ENCODE assay signal across 8 mouse cellular contexts in the genomic region with DNA sequence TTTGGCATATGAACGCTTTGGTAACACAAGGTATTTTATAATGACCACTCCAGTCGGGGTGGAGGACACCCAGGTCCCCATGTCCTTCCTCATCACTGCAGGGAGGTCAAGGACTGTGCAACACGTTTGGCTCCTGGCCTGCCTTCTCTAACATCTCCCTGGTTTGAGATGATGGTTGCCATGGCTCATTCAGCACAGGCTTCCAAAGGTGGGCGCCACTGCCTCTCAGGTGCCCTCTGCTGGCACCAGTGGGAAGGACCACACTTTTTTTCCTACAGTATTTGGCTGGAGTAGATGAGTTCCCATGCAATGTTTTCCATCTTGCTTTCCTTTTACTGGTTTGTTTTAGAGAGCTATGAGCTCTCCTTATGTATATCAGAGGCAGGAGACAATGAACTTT.
DNase-seq lines count a peak whose midpoint lies in the region; ATAC-seq and TF ChIP-seq lines count a peak whose summit lies in the region.
"Had no signal": no experiment of that assay in that cellular context is flagged by ENCODE, and none has a peak within 500 bp of the region (broad histone marks: within the 10 kb centered on the region; RNA-seq: fewer than 3 reads in every experiment).

No protein-coding gene starts in this region.

- peak; percentile 41 for DNase-seq in kidney, adult 18-20 months
- DNase-seq in Muller cell, postnatal 12 days (ENCODE audit: inconsistent ontology term) = peak; percentile 27
- DNase-seq in brain, embryonic 14.5 days (ENCODE audit: low read depth) = peak; percentile 53
- DNase-seq in limb, embryonic 11.5 days (ENCODE audit: low spot score) = peak; percentile 74
- DNase-seq in right cerebral cortex, postnatal 4 days = peak; percentile 34

- H3K4me3 ChIP-seq in kidney, embryonic 15.5 days (replicated peaks) = no peak overlapping the region
- H3K4me3 ChIP-seq in limb, embryonic 11.5 days (ENCODE audit: low read depth, low read length) = no peak overlapping the region
- H3K4me3 ChIP-seq: midbrain, embryonic 12.5 days had no signal

- TF ChIP-seq POLR2A in brain, embryonic 14.5 days (IDR thresholded peaks at IDR 0.05; ENCODE audit: borderline replicate concordance, extremely low read depth, insufficient read depth, insufficient read length, poor library complexity, severe bottlenecking) = no peak

- H3K27me3 ChIP-seq in kidney, embryonic 15.5 days = no peaks in the 10 kb centered on the region
- H3K27me3 ChIP-seq in limb, embryonic 11.5 days (ENCODE audit: control insufficient read depth, insufficient read depth, low read length) = no peaks in the 10 kb centered on the region
- H3K27me3 ChIP-seq: midbrain, embryonic 12.5 days had no signal

- no peak for ATAC-seq in kidney, embryonic 15.5 days (replicated peaks; ENCODE audit: low FRiP score)
- ATAC-seq in granulocyte monocyte progenitor cell, adult 5-6 weeks (replicated peaks; ENCODE audit: poor library complexity, severe bottlenecking) = peak; percentile 68
- ATAC-seq in limb, embryonic 11.5 days (ENCODE audit: insufficient number of reproducible peaks, low FRiP score, low TSS enrichment, low read depth) = no peak

- WGBS in kidney, embryonic 15.5 days = 43% methylated on average over 4 of the region's 4 CpGs
- WGBS in limb, embryonic 11.5 days = 43% methylated on average over 4 of the region's 4 CpGs

- 0 out of 2 replicates have a peak, but pooled peaks cover 3% of the 10 kb centered on the region for H3K4me1 ChIP-seq in kidney, embryonic 15.5 days
- no peaks in the 10 kb centered on the region for H3K4me1 ChIP-seq in limb, embryonic 11.5 days (ENCODE audit: control insufficient read depth, insufficient read depth, low read length)
- H3K4me1 ChIP-seq: midbrain, embryonic 12.5 days had no signal

- H3K27ac ChIP-seq in kidney, embryonic 15.5 days = no peak overlapping the region
- no peak overlapping the region for H3K27ac ChIP-seq in limb, embryonic 11.5 days (replicated peaks; ENCODE audit: low read depth, low read length)
- H3K27ac ChIP-seq: midbrain, embryonic 12.5 days had no signal

- H3K9me3 ChIP-seq in kidney, embryonic 15.5 days (replicated peaks) = no peaks in the 10 kb centered on the region
- no peaks in the 10 kb centered on the region for H3K9me3 ChIP-seq in limb, embryonic 11.5 days (ENCODE audit: control insufficient read depth, low read length)
- H3K9me3 ChIP-seq: midbrain, embryonic 12.5 days had no signal

- H3K4me2 ChIP-seq in kidney, embryonic 15.5 days = no peak overlapping the region
- H3K4me2 ChIP-seq in limb, embryonic 11.5 days (ENCODE audit: low read depth, severe bottlenecking) = no peak overlapping the region
- H3K4me2 ChIP-seq: midbrain, embryonic 12.5 days had no signal

- no peaks in the 10 kb centered on the region for H3K36me3 ChIP-seq in kidney, embryonic 15.5 days
- no peaks in the 10 kb centered on the region for H3K36me3 ChIP-seq in limb, embryonic 11.5 days (ENCODE audit: control insufficient read depth, insufficient read depth, low read length)
- H3K36me3 ChIP-seq: midbrain, embryonic 12.5 days had no signal

- no peak overlapping the region for H3K9ac ChIP-seq in kidney, embryonic 15.5 days
- no peak overlapping the region for H3K9ac ChIP-seq in limb, embryonic 11.5 days (ENCODE audit: low read length)
- H3K9ac ChIP-seq: midbrain, embryonic 12.5 days had no signal

- TF ChIP-seq CTCF in brain, embryonic 14.5 days (IDR thresholded peaks at IDR 0.05; ENCODE audit: borderline replicate concordance, extremely low read depth, insufficient read depth, insufficient read length) = peak; percentile 86
